Mouse (Mus musculus): ENCODE measurements around the gene Cst9. TPM values are rescaled to one million over a fixed set of nuclear protein-coding genes. Genes with fewer than 3 reads are reported as not detected.

Cst9 gene
- polyA plus RNA-seq (2015; fragmentation: Nextera tagmentation; extraction: Ambion mirVana): 2.9 and 5.3 TPM in 2 replicates

GRCm38 (mm10) chr2:148834912-148835311, at the start of gene Cst9:
Gene Cst9, plus strand, starts transcription at chr2:148835147.
- Histone ChIP-seq H3K27ac (no peak within 1 kb of the TSS), H3K9ac (no peak within 1 kb of the TSS), H3K4me2 (no peak within 1 kb of the TSS), H3K4me1 (replicated peaks) (no peaks in the 10 kb centered on the region), H3K9me3 (replicated peaks) (no peaks in the 10 kb centered on the region), H3K4me3 (no peak within 1 kb of the TSS), H3K27me3 (no peaks in the 10 kb centered on the region), H3K36me3 (no peaks in the 10 kb centered on the region)
- WGBS: 57% methylated on average over 4 of the region's 4 CpGs
- no peak for ATAC-seq (replicated peaks; ENCODE audit: insufficient number of reproducible peaks, insufficient read depth, low FRiP score, low read depth)

DNA sequence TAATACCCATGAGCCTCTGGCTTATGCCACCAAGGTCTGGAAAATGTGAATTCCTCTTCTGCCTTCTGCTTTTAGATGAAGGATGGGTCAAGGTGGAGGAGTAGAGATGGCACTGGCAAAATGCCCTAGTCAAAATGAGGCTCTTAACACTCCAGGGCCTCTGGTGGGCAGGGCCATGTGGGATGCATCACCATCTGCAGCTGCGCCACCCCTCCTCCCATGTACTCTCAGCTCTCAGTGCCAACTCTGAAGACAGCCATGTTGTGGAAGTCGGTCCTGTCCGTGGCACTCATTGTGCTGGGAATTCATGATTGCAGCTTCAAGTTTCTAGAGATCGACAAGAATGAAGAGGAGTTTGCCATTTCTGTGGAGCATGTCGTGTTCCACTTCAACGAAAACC, 45.8 kb upstream of the Cst9 start, which contains the start of gene Cst12:
Gene Cst12, plus strand, starts transcription at position 220 of the 400 bp plus-strand sequence.
- H3K36me3 ChIP-seq: no peaks in the 10 kb centered on the region
- H3K27me3 ChIP-seq: no peaks in the 10 kb centered on the region
- no peaks in the 10 kb centered on the region for H3K4me1 ChIP-seq (replicated peaks)
- ATAC-seq (replicated peaks; ENCODE audit: insufficient number of reproducible peaks, insufficient read depth, low FRiP score, low read depth): no peak
- H3K4me3 ChIP-seq: no peak within 1 kb of the TSS
- WGBS: 81% methylated on average over 6 of the region's 6 CpGs
- no peak within 1 kb of the TSS for H3K4me2 ChIP-seq
- no peaks in the 10 kb centered on the region for H3K9me3 ChIP-seq (replicated peaks)
- H3K9ac ChIP-seq: no peak within 1 kb of the TSS
- H3K27ac ChIP-seq: no peak within 1 kb of the TSS

GRCm38 (mm10) chr2:148798485-148798884, 36.5 kb upstream of the Cst9 start, which contains the start of gene Cst8:
Gene Cst8, plus strand, starts transcription at chr2:148798785.
- H3K27me3 ChIP-seq: no peaks in the 10 kb centered on the region
- H3K27ac ChIP-seq: no peak within 1 kb of the TSS
- H3K9me3 ChIP-seq (replicated peaks): no peaks in the 10 kb centered on the region
- no peak within 1 kb of the TSS for H3K9ac ChIP-seq
- no peak for ATAC-seq (replicated peaks; ENCODE audit: insufficient number of reproducible peaks, insufficient read depth, low FRiP score, low read depth)
- no peaks in the 10 kb centered on the region for H3K36me3 ChIP-seq
- H3K4me3 ChIP-seq: no peak within 1 kb of the TSS
- 79% methylated on average over 1 of the region's 1 CpGs for WGBS
- H3K4me1 ChIP-seq (replicated peaks): peaks cover 4% of the 10 kb centered on the region; the same call in 1 of the 2 replicates
- no peak within 1 kb of the TSS for H3K4me2 ChIP-seq

DNA sequence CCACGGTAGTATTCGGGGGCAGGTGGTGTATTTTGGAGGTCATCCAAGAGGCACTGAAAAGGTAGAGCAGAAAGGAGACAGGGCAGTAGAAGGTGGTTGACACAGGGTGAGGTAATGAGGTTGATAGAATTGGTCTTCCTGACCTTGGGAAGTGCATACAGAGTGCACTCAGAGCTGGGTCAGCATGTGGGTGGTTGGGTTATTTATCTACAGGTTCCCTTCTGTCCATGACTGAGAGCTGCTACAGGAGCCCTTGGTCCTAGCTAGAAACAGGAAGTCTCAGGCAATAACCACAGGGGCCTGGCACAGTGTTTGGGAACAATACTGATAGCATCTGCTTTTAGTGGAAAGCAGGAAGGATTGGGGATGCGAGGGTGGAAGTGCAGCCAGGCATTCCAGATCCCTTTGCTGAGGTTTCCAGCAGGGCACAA, 33.4 kb upstream of the Cst9 start:
- Histone ChIP-seq H3K9ac (no peak overlapping the region), H3K4me3 (no peak overlapping the region), H3K4me2 (no peak overlapping the region), H3K4me1 (replicated peaks) (peaks cover 4% of the 10 kb centered on the region; the same call in 1 of the 2 replicates), H3K27me3 (no peaks in the 10 kb centered on the region), H3K36me3 (no peaks in the 10 kb centered on the region), H3K27ac (peak overlapping the region; percentile 36), H3K9me3 (replicated peaks) (no peaks in the 10 kb centered on the region)
- no peak for ATAC-seq (replicated peaks; ENCODE audit: insufficient number of reproducible peaks, insufficient read depth, low FRiP score, low read depth)
- WGBS: 35% methylated on average over 3 of the region's 3 CpGs

- Histone ChIP-seq H3K9me3 (replicated peaks) (no peaks in the 10 kb centered on the region), H3K4me2 (no peak overlapping the region), H3K9ac (no peak overlapping the region), H3K4me1 (replicated peaks) (peaks cover 1% of the 10 kb centered on the region; the same call in 1 of the 2 replicates), H3K27ac (no peak overlapping the region), H3K36me3 (no peaks in the 10 kb centered on the region), H3K27me3 (no peaks in the 10 kb centered on the region), H3K4me3 (no peak overlapping the region)
- 73% methylated on average over 6 of the region's 6 CpGs for WGBS
- ATAC-seq (replicated peaks; ENCODE audit: insufficient number of reproducible peaks, insufficient read depth, low FRiP score, low read depth): no peak
Observed at GRCm38 (mm10) chr2:148806696-148807095, 28.3 kb upstream of the Cst9 start.

GRCm38 (mm10) chr2:148819909-148820308, 15.0 kb upstream of the Cst9 start, which contains the start of gene Cst13:
Gene Cst13, plus strand, starts transcription at chr2:148820081.
- Histone ChIP-seq H3K9ac (no peak within 1 kb of the TSS), H3K4me1 (replicated peaks) (no peaks in the 10 kb centered on the region), H3K27ac (no peak within 1 kb of the TSS), H3K27me3 (no peaks in the 10 kb centered on the region), H3K4me3 (no peak within 1 kb of the TSS), H3K4me2 (no peak within 1 kb of the TSS), H3K36me3 (no peaks in the 10 kb centered on the region), H3K9me3 (replicated peaks) (no peaks in the 10 kb centered on the region)
- ATAC-seq (replicated peaks; ENCODE audit: insufficient number of reproducible peaks, insufficient read depth, low FRiP score, low read depth): no peak

DNA sequence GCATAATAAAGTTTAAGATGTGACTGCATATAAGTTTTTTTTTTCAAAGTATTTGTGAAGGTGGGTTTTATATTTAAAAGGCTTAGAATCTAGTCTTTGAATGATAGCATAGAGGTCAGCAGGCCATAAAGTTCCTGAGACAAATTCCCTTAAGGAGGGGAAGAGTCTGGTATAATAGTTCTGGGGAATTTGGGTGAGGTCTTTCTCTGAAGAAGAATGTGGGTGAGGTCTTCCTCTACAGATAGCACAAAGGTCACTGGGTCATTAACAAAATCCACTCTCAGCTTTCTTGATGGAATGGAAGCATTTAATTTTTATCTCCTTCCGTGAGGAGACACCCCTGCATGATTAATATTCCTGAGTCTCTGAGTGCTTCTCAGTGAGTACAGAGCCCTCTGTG, 9.0 kb upstream of the Cst9 start:
- ATAC-seq (replicated peaks; ENCODE audit: insufficient number of reproducible peaks, insufficient read depth, low FRiP score, low read depth): no peak
- H3K9me3 ChIP-seq (replicated peaks): no peaks in the 10 kb centered on the region
- H3K4me3 ChIP-seq: no peak overlapping the region
- WGBS: 46% methylated on average over 1 of the region's 1 CpGs
- H3K27ac ChIP-seq: no peak overlapping the region
- H3K4me1 ChIP-seq (replicated peaks): no peaks in the 10 kb centered on the region
- no peak overlapping the region for H3K4me2 ChIP-seq
- no peaks in the 10 kb centered on the region for H3K27me3 ChIP-seq
- no peak overlapping the region for H3K9ac ChIP-seq
- H3K36me3 ChIP-seq: no peaks in the 10 kb centered on the region

DNA sequence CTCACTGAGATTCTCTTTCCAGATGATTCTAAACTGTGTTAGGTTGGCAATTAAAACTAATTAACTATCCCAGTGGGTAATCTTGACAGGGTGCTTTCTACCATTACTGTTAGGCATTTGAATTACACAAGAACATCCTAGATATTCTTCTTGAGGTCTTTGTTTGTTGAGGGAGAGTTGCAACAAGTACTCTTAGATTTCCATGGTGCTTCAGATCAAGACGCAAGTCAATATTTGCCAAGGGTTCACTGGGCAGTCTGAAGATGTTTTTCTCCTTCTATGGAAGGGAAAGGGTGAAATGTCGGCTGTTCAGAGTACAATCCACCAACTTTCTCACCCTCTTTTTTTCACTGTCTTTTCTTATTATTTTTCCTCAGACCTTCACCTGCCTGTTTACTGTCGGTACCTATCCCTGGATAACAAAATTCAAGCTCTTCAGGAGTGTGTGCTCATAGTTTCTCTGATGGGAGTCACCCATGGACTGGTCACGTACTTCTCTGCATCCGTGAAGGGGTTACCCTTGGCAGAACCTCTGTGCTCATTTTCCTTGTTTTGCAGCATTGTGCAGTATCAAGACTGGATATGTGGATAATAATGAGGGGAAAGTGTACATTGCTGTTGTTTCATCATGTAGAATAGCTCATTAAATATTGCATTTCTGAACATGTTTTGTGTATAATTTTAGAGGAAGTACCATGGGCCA, 3.3 kb downstream of the Cst9 start:
- ATAC-seq (replicated peaks; ENCODE audit: insufficient number of reproducible peaks, insufficient read depth, low FRiP score, low read depth): no peak
- Histone ChIP-seq H3K36me3 (no peaks in the 10 kb centered on the region), H3K9me3 (replicated peaks) (no peaks in the 10 kb centered on the region), H3K4me2 (no peak overlapping the region), H3K27ac (no peak overlapping the region), H3K4me1 (replicated peaks) (no peaks in the 10 kb centered on the region), H3K27me3 (no peaks in the 10 kb centered on the region), H3K9ac (no peak overlapping the region), H3K4me3 (no peak overlapping the region)
- WGBS: 73% methylated on average over 5 of the region's 5 CpGs

- H3K27ac ChIP-seq: no peak overlapping the region
- WGBS: 31% methylated on average over 2 of the region's 2 CpGs
- H3K27me3 ChIP-seq: no peaks in the 10 kb centered on the region
- H3K4me2 ChIP-seq: no peak overlapping the region
- H3K4me3 ChIP-seq: no peak overlapping the region
- no peaks in the 10 kb centered on the region for H3K4me1 ChIP-seq (replicated peaks)
- no peak overlapping the region for H3K9ac ChIP-seq
- no peaks in the 10 kb centered on the region for H3K9me3 ChIP-seq (replicated peaks)
- ATAC-seq (replicated peaks; ENCODE audit: insufficient number of reproducible peaks, insufficient read depth, low FRiP score, low read depth): no peak
- no peaks in the 10 kb centered on the region for H3K36me3 ChIP-seq
Observed at GRCm38 (mm10) chr2:148839224-148839623, 4.3 kb downstream of the Cst9 start.

- 39% methylated on average over 8 of the region's 8 CpGs for WGBS
- no peaks in the 10 kb centered on the region for H3K27me3 ChIP-seq
- H3K9me3 ChIP-seq (replicated peaks): no peaks in the 10 kb centered on the region
- H3K27ac ChIP-seq: no peak overlapping the region
- H3K4me3 ChIP-seq: no peak overlapping the region
- peak overlapping the region; percentile 39; the same call in 1 of the 2 replicates for H3K4me2 ChIP-seq
- peak; percentile 39; the same call in 1 of the 2 replicates for ATAC-seq (replicated peaks; ENCODE audit: insufficient number of reproducible peaks, insufficient read depth, low FRiP score, low read depth)
- H3K4me1 ChIP-seq (replicated peaks): peaks cover under 1% of the 10 kb centered on the region
- no peak overlapping the region for H3K9ac ChIP-seq
- no peaks in the 10 kb centered on the region for H3K36me3 ChIP-seq
Observed at GRCm38 (mm10) chr2:148851116-148851906, 16.4 kb downstream of the Cst9 start.

DNA sequence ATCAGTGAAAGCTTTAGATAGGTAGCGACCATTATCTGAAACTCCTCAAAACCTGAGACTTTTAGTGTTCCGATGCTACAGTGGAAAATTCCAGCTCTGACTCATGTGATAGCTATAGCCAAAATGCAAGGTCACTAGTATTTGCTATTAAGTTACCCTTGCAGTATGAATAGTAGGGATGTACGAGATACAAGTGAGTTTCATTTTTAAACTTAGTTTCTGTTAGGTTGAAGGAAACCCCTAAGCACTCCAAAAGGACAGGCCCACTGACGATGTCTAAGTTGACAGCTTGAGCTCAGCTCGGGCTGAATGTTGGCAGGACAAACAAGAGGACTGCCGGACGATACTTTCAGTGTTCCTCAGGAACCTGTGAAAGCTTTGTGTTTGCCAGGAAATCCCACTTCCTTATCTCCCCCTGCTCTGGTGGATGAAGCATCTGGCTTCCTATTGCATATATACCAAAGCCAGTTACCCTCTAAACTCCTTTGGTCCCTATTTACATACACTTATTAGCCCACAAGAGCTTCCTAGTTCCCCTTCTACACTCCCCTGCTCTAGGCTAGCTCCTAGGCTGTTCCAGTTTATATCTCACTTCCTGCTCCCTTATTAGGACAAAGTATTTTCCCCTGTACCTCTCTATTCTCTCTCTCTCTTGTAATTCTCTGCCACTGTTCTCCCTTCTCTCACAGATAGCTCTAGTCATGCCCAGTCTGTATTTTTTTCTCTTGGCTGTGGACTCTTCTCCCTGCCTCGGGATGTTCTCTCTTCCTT, 21.9 kb downstream of the Cst9 start:
- H3K4me3 ChIP-seq: no peak overlapping the region

More for the DNA sequence above, 21.9 kb downstream of the Cst9 start:
- no peak for ATAC-seq (replicated peaks; ENCODE audit: insufficient number of reproducible peaks, insufficient read depth, low FRiP score, low read depth)
- 30% methylated on average over 8 of the region's 8 CpGs for WGBS
- Histone ChIP-seq H3K4me1 (replicated peaks) (peaks cover 17% of the 10 kb centered on the region), H3K9me3 (replicated peaks) (no peaks in the 10 kb centered on the region), H3K27ac (peak overlapping the region; percentile 66), H3K27me3 (no peaks in the 10 kb centered on the region), H3K4me2 (peak overlapping the region; percentile 45), H3K36me3 (no peaks in the 10 kb centered on the region), H3K9ac (no peak overlapping the region)

Data from heart, embryonic 15.5 days (tissue).